Mouse (Mus musculus): ENCODE results near the gene Map3k11.

GRCm38 (mm10) chr19:5688200-5689087 is at the start of gene Map3k11, which contains the start of gene Pcnx3:
- TF ChIP-seq GATA1 (IDR thresholded peaks at IDR 0.05; ENCODE audit: low read length) (no peak), TAL1 (IDR thresholded peaks at IDR 0.05; ENCODE audit: low read length) (no peak)

All from erythroblast, embryonic 14.5 days (primary cell).